Mouse (Mus musculus) hindbrain, embryonic 12.5 days (tissue): Measurements from ENCODE around the gene Tnfsfm13. TPM values are rescaled to one million over a fixed set of nuclear protein-coding genes. Genes with fewer than 3 reads are reported as not detected.
A peak's percentile ranks its signal among the peaks of the same experiment; 100 is the strongest.
"Not testable (repeated sequence)": the region's sequence is repeated elsewhere in the genome, so short reads cannot be mapped to it uniquely, and the experiment has no call there.

ENCODE experiments used
- ATAC-seq: fragments of 200-750 bp; cut with Nextera tagmentation; 2 replicates; pipeline ENCODE4 v1.8.0; 2017; ENCODE audit warnings: moderate TSS enrichment; ENCODE audit not compliant: low FRiP score
- H3K27ac ChIP-seq: fragments of 300-500 bp; sonication (generic); 2 replicates; pipeline ENCODE4 v1.5.1; 2016; ENCODE audit warnings: mild to moderate bottlenecking
- H3K27me3 ChIP-seq: fragments of 300-500 bp; sonication (generic); 2 replicates; pipeline ENCODE4 v1.6.1; 2016; ENCODE audit warnings: mild to moderate bottlenecking
- H3K36me3 ChIP-seq: fragments of 300-500 bp; sonication (generic); 2 replicates; pipeline ENCODE4 v1.6.1; 2016; ENCODE audit warnings: mild to moderate bottlenecking
- H3K4me1 ChIP-seq: fragments of 300-500 bp; sonication (generic); 2 replicates; pipeline ENCODE4 v1.6.1; 2016
- H3K4me2 ChIP-seq: fragments of 300-500 bp; sonication (generic); replicated peaks from 2 replicates; pipeline ENCODE4 v1.6.1; 2016; ENCODE audit warnings: mild to moderate bottlenecking
- H3K4me3 ChIP-seq: fragments of 300-500 bp; sonication (generic); 2 replicates; pipeline ENCODE4 v1.5.1; 2016; ENCODE audit warnings: mild to moderate bottlenecking
- H3K9ac ChIP-seq: fragments of 300-500 bp; sonication (generic); 2 replicates; pipeline ENCODE4 v1.6.1; 2016; ENCODE audit warnings: mild to moderate bottlenecking, moderate library complexity
- H3K9me3 ChIP-seq: fragments of 300-500 bp; sonication (generic); replicated peaks from 2 replicates; pipeline ENCODE4 v1.6.1; 2016; ENCODE audit warnings: mild to moderate bottlenecking
- WGBS: fragments of 180-500 bp; shearing (Covaris S2); methylation state at CpG from one replicate; pipeline ENCODE4 v1.1.7; 2016; 5-methylcytosine and 5-hydroxymethylcytosine counted together
- polyA plus RNA-seq: library from polyadenylated mRNA; unstranded; fragments of >200 nt; fragmentation: Nextera tagmentation; extraction: Ambion mirVana; gene quantifications from 2 replicates; pipeline ENCODE4 v1.2.1, GENCODE M21; 2016

The Tnfsfm13 gene
- polyA plus RNA-seq, 1 experiment from 2014 or later = 0.80 TPM

DNA sequence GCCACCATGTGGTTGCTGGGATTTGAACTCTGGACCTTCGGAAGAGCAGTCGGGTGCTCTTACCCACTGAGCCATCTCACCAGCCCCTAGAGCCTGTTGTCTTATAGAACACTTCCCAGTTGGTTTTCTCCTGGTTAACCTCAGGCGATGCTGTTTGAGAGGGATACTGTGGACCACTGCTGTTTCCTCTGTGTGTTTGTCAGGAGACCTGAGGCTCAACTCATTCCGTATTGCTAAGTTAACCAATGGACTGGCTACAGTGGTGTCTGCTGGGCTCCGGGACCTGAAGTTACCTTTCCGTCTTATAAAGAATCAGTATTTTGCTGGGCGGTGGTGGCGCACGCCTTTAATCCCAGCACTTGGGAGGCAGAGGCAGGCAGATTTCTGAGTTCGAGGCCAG, 7.0 kb upstream of the Tnfsfm13 start:
- not testable (repeated sequence) for H3K4me2 ChIP-seq, H3K4me3 ChIP-seq, H3K36me3 ChIP-seq, H3K9ac ChIP-seq, H3K27me3 ChIP-seq, H3K27ac ChIP-seq, H3K4me1 ChIP-seq, H3K9me3 ChIP-seq, ATAC-seq
- WGBS = 91% methylated on average over 10 of the region's 10 CpGs

DNA sequence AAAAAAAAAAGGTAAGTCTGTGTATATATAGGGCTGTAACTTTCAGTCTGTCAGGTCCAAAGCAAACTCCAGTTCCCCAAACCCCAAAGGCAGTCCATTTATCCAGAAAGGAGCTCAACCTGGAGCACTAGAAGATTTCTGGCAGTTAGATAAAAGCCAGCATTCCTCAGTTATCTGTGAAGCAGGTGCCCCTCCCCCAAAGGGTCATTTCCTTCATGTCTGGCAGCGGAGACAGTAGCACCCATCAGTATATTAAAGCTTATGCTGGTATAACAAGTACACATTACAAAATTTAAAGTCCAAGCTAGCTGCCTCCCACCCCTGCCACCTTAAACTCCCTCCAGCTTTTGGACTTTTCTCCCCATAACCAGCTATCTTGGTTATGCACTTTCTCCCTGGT, 3.7 kb upstream of the Tnfsfm13 start:
- WGBS = 86% methylated on average over 1 of the region's 1 CpGs
- Histone ChIP-seq H3K27me3 (peaks cover 2% of the 10 kb centered on the region; the same call in 1 of the 2 replicates), H3K4me2 (no peak overlapping the region), H3K9me3 (no peaks in the 10 kb centered on the region), H3K9ac (no peak overlapping the region), H3K36me3 (no peaks in the 10 kb centered on the region), H3K27ac (no peak overlapping the region), H3K4me3 (no peak overlapping the region), H3K4me1 (peaks cover 13% of the 10 kb centered on the region)
- ATAC-seq = no peak

DNA sequence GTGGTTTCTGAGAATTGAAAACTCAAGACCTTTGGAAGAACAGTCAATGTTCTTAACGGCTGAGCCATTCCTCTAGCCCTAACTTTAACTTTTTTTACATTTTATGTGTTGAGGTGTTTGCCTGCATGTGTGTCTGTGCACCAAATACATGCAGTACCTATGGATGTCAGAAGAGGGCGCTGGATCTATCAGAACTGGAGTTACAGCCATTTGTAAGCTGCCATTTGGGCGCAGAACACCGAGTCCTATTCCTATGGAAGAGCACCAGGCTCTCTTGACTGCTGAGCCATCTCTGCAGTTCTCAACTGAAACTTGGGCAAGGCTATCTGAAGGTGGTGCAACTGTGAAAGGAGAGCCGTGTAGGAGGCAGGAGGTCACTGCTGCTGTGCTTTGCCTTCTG, 2.7 kb upstream of the Tnfsfm13 start:
- Histone ChIP-seq H3K9me3 (no peaks in the 10 kb centered on the region), H3K9ac (no peak overlapping the region), H3K27me3 (peaks cover 2% of the 10 kb centered on the region; the same call in 1 of the 2 replicates), H3K27ac (no peak overlapping the region), H3K4me1 (peaks cover 13% of the 10 kb centered on the region), H3K4me2 (no peak overlapping the region), H3K36me3 (no peaks in the 10 kb centered on the region), H3K4me3 (no peak overlapping the region)
- no peak for ATAC-seq
- 65% methylated on average over 5 of the region's 5 CpGs for WGBS

DNA sequence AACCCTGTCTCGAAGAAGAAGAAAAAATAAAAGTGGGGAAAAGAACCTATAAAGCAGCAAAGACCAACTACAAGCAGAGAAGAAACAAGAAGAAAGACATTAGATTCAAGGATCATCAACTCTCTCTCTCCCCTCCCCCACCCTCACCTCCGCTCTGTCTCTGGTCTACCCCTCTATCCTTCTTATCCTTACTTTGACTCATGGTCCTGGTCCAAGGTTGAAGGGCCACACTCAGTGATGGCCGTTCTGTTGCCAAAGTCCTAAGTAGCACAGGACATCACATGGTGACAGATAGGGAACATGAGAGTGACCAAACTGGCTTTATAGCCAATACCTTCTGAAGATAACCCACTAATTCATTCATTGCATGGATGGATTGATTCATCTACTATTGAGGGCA, 1.5 kb upstream of the Tnfsfm13 start:
- Histone ChIP-seq H3K4me1 (peaks cover 13% of the 10 kb centered on the region), H3K27ac (no peak overlapping the region), H3K4me2 (no peak overlapping the region), H3K36me3 (no peaks in the 10 kb centered on the region), H3K9me3 (no peaks in the 10 kb centered on the region), H3K27me3 (peaks cover 7% of the 10 kb centered on the region; the same call in 1 of the 2 replicates), H3K9ac (no peak overlapping the region), H3K4me3 (no peak overlapping the region)
- ATAC-seq = no peak
- 88% methylated on average over 3 of the region's 3 CpGs for WGBS

DNA sequence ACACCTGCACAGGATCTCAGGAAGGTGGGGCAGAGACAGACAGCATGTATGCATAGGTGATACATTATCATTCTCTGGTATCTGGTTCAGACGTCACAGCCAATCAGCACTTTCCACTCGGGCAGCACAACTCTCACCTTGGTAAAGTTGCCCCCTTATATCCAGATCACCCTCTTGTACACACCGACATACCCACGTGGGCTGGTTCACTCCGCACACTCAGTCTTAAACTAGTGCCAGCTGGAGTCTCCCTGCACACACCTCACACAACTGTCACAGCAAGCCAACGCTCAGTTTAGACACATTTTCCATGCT, 895 bp downstream of the Tnfsfm13 start:
- H3K4me1 ChIP-seq = peaks cover 13% of the 10 kb centered on the region
- peak overlapping the region; percentile 96 for H3K4me2 ChIP-seq
- peak overlapping the region; percentile 81; the same call in 1 of the 2 replicates for H3K9ac ChIP-seq
- 0 out of 2 replicates have a peak overlapping the region, but pooled peaks have one; percentile 40 for H3K27ac ChIP-seq
- H3K9me3 ChIP-seq = no peaks in the 10 kb centered on the region
- 23% methylated on average over 6 of the region's 6 CpGs for WGBS
- no peak for ATAC-seq
- no peaks in the 10 kb centered on the region for H3K36me3 ChIP-seq
- peak overlapping the region; percentile 49 for H3K4me3 ChIP-seq
- peaks cover 7% of the 10 kb centered on the region; the same call in 1 of the 2 replicates for H3K27me3 ChIP-seq

DNA sequence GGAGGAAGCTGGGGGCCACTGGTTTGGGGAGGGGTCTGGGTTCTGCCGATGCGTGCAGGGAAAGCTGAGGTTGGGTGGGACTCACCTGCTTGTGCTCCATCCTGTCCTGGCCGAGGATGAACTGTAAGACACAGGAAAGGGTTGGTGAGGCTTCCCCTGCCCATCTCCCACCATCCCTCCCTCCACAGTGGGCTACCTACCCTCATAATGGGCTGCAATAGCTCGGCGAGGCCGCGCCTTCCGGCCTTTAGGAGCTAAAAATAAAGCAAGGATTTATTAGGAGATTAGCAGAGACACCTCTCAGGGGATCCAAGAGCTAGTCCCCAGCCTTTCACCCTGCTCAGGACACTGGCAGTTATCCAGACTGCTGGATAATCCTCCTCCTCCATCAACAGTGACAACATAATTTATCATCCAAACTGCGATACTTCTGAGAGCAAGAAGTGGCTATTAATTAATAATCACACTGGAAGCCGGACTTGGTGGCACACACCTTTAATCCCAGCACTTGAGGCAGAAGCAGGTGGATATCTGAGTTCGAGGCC, 2.4 kb downstream of the Tnfsfm13 start:
- Histone ChIP-seq H3K9ac (no peak overlapping the region), H3K36me3 (no peaks in the 10 kb centered on the region), H3K27ac (no peak overlapping the region), H3K27me3 (peaks cover 7% of the 10 kb centered on the region; the same call in 1 of the 2 replicates), H3K4me3 (no peak overlapping the region), H3K4me2 (no peak overlapping the region), H3K4me1 (peaks cover 13% of the 10 kb centered on the region), H3K9me3 (no peaks in the 10 kb centered on the region)
- WGBS = 63% methylated on average over 11 of the region's 11 CpGs
- ATAC-seq = no peak

DNA sequence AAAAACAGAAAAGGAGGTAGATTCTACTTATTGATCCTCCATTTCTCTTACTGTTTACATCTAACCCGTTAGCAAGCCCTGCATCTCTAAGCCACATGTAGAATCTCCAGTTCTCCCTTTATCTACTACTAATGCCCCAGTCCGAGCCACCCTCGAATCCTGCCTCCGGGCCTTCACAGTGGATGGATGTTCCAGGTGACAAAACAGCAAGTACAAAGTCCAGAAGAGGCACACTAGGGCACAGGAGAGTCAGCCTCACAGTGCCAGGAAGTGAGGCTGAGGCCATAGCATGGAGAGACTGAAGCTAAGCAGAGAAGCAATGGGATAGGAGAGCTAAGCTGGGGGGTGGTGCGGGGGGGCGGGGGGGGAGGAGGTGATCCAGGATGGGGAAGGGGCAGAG, 3.0 kb downstream of the Tnfsfm13 start:
- Histone ChIP-seq H3K27me3 (peaks cover 7% of the 10 kb centered on the region; the same call in 1 of the 2 replicates), H3K36me3 (no peaks in the 10 kb centered on the region), H3K27ac (no peak overlapping the region), H3K4me3 (no peak overlapping the region), H3K4me2 (no peak overlapping the region), H3K4me1 (peaks cover 13% of the 10 kb centered on the region), H3K9me3 (no peaks in the 10 kb centered on the region), H3K9ac (no peak overlapping the region)
- 90% methylated on average over 5 of the region's 6 CpGs for WGBS
- no peak for ATAC-seq

DNA sequence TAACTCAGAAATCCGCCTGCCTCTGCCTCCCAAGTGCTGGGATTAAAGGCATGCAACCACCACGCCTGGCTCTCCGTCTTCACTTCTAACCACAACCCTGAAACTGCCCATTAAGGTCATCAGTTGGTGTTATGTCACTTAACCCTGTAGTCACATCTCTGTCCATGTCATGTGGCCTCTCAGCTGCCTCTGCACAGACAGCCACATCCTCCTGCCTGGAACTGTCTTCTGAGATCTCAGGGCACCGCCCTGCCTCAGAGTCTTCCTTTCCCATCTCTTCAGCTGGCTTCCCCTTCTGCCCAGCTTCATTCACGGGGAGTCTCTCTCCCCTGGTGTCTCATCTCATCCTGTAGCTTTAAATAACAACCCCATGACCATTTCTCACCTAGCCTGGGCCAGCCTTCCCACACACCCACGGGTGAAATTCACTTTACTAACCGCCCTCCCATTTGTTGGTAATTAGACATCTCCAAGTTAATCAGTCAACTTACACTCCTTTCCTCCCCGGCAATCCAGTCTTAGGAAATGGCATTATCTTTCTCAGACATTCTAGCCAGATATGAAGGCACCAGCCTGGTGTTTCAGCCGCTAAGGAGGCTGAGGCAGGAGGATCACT, 3.6 kb downstream of the Tnfsfm13 start:
- Histone ChIP-seq H3K36me3 (no peaks in the 10 kb centered on the region), H3K4me3 (no peak overlapping the region), H3K4me1 (peaks cover 13% of the 10 kb centered on the region), H3K9me3 (no peaks in the 10 kb centered on the region), H3K9ac (no peak overlapping the region), H3K4me2 (no peak overlapping the region), H3K27me3 (peaks cover 7% of the 10 kb centered on the region; the same call in 1 of the 2 replicates), H3K27ac (no peak overlapping the region)
- ATAC-seq = no peak
- 81% methylated on average over 9 of the region's 9 CpGs for WGBS

DNA sequence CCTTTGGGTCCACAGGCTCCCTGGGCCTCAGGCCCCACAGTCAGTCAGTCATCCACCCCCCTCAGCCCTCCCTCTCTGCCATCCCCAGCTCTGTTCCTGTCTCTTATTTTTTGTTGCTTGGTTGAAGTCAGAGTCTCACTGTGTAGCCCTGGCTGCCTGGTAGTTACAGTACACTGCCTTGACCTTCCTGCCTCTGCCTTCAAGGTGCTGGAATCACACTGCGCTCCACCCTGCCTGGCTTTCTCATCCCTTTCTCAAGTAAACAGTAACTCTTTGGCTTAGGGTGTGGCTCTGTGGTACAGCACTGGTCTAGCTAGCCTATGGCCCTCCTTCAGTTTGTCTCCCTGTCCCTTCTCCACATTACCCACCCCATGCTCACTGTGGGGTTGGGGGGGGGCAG, 6.0 kb downstream of the Tnfsfm13 start:
- Histone ChIP-seq H3K9ac (no peak overlapping the region; the same call in 1 of the 2 replicates), H3K27me3 (peaks cover 7% of the 10 kb centered on the region; the same call in 1 of the 2 replicates), H3K4me1 (peaks cover 7% of the 10 kb centered on the region), H3K36me3 (no peaks in the 10 kb centered on the region), H3K9me3 (no peaks in the 10 kb centered on the region), H3K27ac (no peak overlapping the region), H3K4me2 (no peak overlapping the region), H3K4me3 (no peak overlapping the region)
- no peak for ATAC-seq
- 92% methylated on average over 1 of the region's 1 CpGs for WGBS

DNA sequence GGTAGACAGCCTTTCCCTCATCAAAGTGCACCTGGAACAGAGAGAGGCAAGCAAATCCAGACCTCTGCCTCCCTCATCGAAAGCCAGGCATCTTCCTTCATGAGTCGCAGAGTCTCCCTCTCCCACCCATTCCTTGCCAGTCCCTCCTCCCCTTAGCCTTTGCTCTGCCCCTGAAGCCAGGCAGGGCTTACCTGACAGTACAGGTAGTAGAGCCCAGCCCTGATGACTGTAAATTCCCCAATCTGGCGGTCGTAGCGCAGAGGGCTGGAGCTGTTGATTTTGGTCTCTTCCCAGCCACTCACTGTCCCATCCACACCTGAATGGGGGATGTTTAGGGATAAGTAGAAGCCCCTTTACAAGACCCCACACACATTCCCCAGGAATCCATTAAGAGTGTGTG, 8.8 kb downstream of the Tnfsfm13 start:
- no peak overlapping the region for H3K27ac ChIP-seq
- H3K27me3 ChIP-seq = peaks cover 4% of the 10 kb centered on the region
- H3K4me2 ChIP-seq = no peak overlapping the region
- H3K4me1 ChIP-seq = peaks cover 9% of the 10 kb centered on the region; the same call in 1 of the 2 replicates
- no peaks in the 10 kb centered on the region for H3K36me3 ChIP-seq
- no peak for ATAC-seq
- no peaks in the 10 kb centered on the region for H3K9me3 ChIP-seq
- WGBS = 63% methylated on average over 5 of the region's 5 CpGs
- H3K9ac ChIP-seq = no peak overlapping the region
- no peak overlapping the region for H3K4me3 ChIP-seq

DNA sequence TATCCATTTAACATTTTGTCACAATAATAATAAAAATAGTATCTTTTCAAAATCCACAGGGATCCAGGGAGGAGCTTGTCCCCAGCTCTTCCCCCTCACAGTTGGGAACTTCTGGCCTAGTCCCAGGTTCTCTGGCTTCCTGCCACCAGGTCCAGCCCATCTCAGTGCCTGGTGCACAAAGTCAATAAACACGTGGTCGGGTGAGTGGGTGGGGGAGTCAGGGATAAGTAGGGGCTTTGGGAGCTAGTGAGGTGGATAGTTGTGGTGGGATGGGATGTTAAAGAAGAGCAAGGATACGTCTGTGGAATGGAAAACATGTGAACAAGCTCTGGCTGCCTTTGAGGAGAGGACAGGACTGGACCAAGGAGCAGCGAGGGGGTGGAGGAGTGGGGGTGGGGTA, 9.5 kb downstream of the Tnfsfm13 start:
- Histone ChIP-seq H3K4me2 (no peak overlapping the region), H3K27ac (no peak overlapping the region), H3K36me3 (no peaks in the 10 kb centered on the region), H3K4me1 (peaks cover 9% of the 10 kb centered on the region; the same call in 1 of the 2 replicates), H3K9me3 (no peaks in the 10 kb centered on the region), H3K4me3 (no peak overlapping the region), H3K27me3 (peaks cover 4% of the 10 kb centered on the region), H3K9ac (no peak overlapping the region)
- ATAC-seq = no peak
- 18% methylated on average over 4 of the region's 4 CpGs for WGBS

DNA sequence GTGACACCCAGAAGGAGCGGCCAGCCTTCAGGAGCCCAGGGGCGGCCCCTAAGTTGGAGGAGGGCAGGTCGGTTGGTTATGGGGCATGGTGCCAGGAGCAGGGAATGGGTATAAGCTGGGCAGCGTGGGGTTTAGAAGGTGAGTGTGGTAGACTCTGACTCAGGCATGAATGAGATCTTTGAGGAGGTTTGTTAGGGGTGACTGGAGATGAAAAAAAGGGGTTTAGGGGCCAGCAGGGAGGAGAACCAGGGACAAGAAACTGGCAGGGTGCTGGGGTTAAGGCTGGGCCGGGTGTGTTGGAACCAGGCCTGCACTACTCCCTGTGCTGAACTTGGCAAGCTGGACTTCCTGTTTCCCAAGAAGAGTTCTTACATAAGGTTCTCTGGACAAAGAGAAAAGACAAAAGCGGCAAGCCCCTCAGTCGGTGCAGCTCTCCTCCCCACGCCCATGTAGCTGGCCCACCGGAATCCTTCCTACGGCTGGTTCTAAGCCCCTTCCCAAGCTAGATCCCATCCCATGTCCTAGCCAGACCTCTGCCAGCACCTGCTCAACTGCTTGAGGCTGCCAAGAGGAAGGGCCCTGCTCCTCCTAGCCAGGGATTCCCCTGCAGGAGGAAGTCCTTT, 10.3 kb downstream of the Tnfsfm13 start, which contains the start of gene Tnfsf13:
Gene Tnfsf13, minus strand, starts transcription at position 259 of the 623 bp plus-strand sequence.
- WGBS = 64% methylated on average over 10 of the region's 10 CpGs
- Histone ChIP-seq H3K9ac (no peak within 1 kb of the TSS), H3K4me3 (no peak within 1 kb of the TSS), H3K27ac (peak within 1 kb of the TSS; percentile 0), H3K27me3 (peaks cover 4% of the 10 kb centered on the region), H3K4me1 (peaks cover 16% of the 10 kb centered on the region), H3K9me3 (no peaks in the 10 kb centered on the region), H3K4me2 (no peak within 1 kb of the TSS), H3K36me3 (no peaks in the 10 kb centered on the region)
- ATAC-seq = no peak
